Mouse (Mus musculus) lung, postnatal 25 days (tissue): ENCODE results near the gene Eomes.

Experiments
- DNase-seq: peaks from one replicate; pipeline ENCODE4 v3.0.0; 2022; ENCODE audit warnings: low spot score

Eomes gene

GRCm38 (mm10) chr9:118477961-118478360, at the start of gene Eomes:
Gene Eomes (plus strand): TSS chr9:118478212.
- no peak for DNase-seq

DNA sequence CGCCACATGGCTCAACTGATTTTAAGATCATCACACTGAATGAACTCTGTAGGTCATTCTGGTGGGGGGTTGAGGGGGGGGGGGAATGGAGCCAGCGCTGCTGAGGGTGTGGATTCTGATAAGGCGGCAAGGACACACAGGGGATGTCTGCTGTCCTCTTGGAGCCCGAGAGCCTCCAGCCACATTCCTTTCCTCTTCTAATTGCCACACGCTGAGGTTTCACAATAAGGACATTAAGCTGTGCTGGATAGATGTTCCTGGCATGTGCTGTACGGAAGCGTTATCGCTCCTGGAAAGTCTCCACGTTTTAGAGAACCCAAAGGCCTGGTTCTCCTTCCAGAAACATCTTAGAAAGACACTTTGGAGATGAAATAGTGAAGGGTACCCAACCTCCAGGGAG, 33.2 kb upstream of the Eomes start:
- DNase-seq, result no peak

- no peak for DNase-seq
Observed at GRCm38 (mm10) chr9:118449336-118449735, 28.7 kb upstream of the Eomes start.

DNA sequence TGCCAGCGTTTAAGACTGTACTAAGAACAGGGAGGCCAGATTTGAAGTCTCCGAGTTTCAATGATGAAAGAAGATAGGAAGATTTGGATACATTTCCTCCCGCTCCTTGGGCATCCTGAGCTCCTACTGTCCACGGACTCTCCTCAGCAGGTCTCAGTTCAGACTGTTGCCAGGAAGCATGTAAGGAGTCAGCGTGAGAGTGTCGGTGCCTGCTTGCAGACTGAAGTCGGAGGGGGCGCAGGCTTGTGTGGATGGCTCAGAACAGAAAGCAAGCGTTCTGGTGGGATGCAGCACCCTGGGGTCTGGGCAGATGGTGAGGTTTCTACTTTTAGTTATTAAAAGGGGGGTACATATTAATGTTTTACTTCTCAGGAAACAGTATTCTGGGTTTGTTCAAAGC, 24.6 kb upstream of the Eomes start:
- DNase-seq, result no peak

DNA sequence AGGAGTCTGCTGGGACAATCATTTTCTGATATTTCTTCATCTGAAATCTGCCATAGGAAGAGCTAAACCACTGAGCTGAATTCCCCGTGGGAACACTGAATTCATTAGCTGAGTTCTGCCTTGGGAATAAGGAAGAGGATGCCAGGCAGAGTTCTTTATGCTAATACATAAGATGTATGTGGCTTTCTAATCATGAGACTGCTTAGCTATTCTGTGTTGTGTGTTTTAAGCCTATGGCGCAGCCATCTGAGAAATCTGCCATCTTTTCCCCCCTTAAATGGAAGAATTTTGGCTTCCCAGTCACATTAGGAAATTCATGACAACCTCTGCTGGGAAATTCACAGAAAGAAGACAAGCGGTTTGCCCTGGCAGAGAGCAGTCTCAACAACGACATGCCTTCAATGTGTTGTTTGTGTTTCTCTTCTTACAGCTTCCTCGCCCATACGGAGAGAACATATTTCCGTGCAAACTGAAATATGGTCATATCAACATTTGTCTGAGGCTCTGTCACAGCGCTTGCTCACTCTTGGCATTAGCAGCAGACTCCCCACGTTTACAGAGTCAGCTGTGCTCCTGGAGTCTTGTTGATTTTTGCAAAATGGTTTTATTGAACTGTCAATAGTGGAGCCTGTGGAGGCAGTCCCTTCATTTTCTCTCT, 22.7 kb upstream of the Eomes start:
- DNase-seq, result no peak

- DNase-seq, result no peak
Observed at GRCm38 (mm10) chr9:118456405-118456804, 21.6 kb upstream of the Eomes start.

- no peak for DNase-seq
Observed at GRCm38 (mm10) chr9:118458039-118458438, 20.0 kb upstream of the Eomes start.

DNA sequence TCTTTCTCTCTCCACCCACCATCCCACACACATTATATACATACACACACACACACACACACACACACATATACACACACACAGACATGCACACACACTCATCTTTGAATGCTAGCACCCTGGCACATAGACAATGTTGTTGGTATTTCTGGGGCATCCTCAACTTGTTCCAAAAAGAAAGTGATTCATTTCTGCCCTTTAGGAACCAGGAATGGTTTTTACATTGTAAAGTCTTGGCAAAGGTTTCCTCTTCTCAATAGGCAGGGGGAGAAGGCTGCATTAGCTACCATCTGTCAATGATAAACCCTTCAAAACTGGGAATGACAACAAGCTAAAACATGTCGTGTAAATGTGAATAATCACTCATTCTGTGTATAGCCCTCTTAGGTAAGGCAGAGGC, 14.0 kb upstream of the Eomes start:
- no peak for DNase-seq

GRCm38 (mm10) chr9:118468301-118468700, 9.7 kb upstream of the Eomes start:
- no peak for DNase-seq

- DNase-seq, result no peak
Observed at GRCm38 (mm10) chr9:118469272-118469671, 8.7 kb upstream of the Eomes start.

GRCm38 (mm10) chr9:118471296-118471695, 6.7 kb upstream of the Eomes start:
- no peak for DNase-seq

GRCm38 (mm10) chr9:118476211-118476765, 1.7 kb upstream of the Eomes start:
- no peak for DNase-seq

DNA sequence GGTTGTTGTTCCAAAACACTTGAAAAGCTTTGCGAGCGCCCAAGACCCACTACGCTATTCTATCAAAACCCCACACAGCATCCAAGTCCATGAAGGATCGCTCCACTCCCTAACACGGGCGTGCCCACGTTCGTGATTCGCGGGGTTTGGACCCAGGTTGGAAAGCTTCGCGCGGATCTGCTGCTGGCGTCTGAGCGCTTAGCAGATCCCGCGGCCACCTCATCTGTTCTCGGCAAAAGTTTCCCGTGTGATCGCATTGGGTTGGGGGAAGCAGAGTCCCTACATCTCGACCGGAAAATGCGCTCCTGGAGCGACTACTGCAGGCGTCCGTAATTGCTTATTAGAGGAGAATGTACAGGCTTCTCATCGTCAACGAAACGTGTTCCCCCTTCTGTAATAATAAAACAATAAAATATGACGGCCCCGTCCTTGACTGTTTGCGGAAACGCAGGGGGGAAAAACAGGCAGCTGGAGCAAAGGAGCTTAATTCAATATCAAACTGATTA, 1.2 kb upstream of the Eomes start:
- no peak for DNase-seq

DNA sequence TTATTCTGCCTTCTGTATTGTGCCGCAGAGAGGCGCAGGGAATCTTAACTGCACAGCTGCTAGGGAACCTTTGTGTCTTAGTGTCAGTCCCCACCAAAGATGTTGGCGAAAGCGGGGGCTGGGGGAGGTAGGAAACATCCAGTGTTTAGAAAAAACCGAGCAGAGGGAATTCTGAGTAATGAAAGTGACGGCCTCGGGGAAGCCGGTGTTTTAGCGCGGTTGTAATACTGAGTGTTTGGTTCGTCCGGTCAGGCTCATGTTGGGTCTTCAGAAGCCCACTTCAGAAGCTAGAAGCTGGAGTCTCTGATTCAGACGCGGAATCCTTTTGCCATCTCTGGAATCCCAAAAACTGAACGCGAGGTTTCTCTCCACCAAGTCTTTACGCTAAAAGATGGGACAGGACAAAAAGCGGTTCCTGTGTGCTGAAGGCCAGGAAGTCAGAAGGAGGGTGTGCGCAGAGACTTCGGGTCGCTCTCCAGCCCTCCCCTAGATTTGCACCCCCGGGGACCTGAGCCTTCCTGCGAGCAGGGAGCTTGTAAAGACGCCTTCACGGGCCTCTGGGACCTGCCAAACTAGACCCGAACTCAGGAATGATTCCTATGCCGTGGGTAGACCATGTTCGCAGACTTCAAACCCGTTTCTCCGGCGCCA, 606 bp upstream of the Eomes start:
- no peak for DNase-seq

DNA sequence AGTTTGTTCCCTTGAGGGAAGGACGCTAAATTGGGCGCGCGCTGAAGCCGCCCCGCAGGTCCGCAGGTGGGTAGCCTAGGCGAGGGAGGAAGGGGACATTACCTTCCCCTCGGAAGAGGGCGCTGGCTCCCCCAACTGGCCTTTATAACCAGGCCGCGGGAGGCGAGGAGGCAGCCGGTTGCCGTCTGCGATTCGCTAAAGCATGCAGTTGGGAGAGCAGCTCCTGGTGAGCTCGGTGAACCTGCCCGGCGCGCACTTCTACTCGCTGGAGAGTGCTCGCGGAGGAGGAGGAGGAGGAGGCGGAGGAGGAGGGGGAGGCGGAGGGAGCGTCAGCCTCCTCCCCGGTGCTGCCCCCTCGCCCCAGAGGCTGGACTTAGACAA, 436 bp downstream of the Eomes start:
- DNase-seq, result no peak

- no peak for DNase-seq
Observed at GRCm38 (mm10) chr9:118478839-118479507, 961 bp downstream of the Eomes start.

DNA sequence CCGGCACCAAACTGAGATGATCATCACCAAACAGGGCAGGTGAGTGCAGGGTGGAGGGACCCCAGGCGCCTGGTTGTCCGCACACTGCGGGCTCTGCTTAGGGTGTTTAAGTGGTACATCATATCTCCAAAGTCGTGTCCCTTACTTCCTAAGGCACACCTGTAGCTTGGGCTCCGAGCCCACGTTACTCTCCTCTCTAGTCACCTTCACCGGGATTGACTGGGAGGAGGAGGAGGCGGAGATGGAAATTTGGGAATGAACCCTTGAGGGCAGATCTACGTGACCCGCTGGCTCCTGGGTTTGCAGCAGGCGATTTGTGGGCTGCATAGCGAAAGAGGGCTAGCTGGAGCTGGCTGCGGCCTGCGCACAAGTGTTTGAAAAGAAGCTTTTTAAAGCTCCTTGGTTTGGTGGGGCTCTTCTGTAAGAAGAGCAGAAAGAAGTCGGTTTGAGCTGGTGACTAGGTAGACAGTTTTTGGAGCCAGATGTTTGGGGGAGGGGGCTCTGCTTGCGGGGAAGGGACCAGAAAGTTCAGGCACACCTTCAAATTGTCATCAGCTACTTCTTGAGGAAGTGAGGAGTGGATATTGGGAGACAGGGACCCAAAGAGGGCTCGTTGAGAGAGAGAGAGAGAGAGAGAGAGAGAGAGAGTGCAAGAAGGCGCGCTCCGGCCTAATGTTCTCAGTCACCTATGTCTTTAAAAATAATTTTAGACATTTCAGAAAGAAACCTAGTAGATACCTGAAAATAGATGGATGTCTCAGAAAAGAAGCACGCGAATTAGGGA, 1.7 kb downstream of the Eomes start:
- no peak for DNase-seq

DNA sequence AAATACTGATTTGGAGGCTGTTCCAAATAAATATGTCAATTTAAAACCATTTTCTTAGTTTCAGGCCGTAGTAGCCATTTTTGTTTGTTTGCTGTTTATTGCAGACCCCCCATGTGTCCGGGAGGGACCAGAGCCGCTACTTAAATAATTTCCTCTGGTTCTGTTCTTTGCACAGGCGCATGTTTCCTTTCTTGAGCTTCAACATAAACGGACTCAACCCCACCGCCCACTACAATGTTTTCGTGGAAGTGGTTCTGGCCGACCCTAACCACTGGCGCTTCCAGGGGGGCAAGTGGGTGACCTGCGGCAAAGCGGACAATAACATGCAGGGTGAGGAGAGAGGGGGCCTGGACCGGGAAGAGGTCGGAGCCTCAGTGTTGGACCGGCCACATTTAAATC, 2.3 kb downstream of the Eomes start:
- no peak for DNase-seq

DNA sequence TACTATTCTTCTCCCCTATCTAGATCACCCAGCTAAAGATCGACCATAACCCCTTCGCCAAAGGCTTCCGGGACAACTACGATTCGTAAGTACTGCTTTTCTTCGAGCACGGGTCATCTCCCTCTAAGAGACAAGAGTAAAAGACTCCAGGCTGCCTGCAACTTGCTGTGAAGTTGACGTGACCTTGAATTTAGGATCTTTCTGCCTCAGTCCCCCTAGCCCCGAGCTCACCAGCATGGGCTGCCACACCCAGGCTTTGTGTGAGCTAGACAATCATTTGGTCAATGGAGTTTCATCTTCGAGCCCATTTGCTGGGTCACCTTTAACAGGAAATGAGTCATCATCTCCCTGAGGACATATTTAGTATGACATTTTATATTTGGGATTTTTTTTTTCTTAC, 4.2 kb downstream of the Eomes start:
- no peak for DNase-seq

DNA sequence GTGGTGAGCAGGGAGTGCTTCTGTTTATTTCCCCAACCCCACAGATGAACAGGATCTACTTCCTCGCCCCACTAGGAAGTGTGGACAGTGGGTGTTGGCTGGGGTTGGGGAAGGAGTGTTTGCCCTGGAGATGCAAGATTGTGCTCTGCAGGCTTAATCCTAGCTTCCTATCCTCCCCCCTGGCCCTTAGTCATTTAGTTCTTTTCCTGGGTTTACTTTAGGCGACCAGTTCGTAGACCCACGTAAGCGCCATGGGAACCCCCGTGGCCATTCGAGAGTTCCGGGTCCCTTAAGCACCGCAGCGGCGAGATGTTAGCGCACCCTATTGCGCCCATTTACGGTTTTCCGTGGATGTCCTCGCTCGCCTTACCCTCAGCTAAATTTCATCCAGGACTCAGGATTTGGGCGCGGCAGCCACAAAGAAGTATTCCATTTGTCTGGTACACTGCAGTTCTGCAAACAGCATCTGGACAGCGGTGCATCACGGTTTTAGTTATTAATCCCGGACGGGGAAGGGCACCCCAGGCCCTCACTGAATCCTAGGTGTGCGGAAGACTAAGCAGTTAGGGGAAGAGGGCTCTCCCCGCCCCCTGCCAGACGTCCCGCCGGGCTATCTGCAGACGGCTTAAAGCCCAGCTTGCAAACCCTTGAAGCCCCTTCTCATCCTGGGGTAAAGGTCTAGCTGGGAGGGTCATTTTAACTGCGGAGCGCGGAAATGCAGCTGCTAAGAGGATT, 8.5 kb downstream of the Eomes start:
- DNase-seq, result no peak

DNA sequence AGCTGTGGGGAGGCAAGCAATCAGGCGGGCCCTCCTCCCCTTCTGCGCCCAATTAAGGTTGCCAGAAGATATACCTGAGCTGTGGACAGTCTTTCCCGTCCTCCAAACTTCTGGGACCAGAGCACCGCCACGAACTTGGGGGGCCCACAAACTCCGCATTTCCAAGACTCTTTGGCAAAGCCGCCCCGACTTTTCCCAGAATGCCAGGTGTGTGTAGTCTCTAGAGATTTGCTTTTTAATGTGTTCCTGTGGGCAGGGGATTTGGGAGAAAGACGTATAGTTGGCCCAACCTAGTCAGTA, 9.0 kb downstream of the Eomes start:
- DNase-seq, result no peak

DNA sequence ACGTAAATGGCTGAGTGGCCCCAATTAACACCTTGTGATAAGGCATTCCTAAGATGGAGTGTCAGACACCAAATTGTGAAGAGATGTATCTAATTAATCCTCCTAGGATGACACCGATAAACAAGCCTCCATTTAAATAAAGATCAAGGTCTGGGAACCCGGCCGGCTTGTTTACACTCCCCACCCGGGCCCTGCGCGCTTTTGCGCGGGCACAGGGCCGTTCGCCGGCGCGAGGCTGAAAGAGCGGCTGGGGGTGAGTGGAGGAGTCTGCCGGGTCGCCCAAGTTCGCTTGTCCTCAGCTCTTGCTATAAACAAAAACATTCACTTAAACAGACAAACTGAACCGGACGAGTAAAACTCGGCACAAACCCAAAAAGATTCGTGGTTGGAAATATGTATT, 9.6 kb downstream of the Eomes start:
- DNase-seq, result no peak
